Mouse (Mus musculus): ENCODE results near the gene Hps3. TPM values are rescaled to one million over a fixed set of nuclear protein-coding genes. Genes with fewer than 3 reads are reported as not detected.
"Not testable (repeated sequence)": the region's sequence is repeated elsewhere in the genome, so short reads cannot be mapped to it uniquely, and the experiment has no call there.

The Hps3 gene
- 27.1 and 37.0 TPM in 2 replicates for total RNA-seq (2017)

- peak; percentile 97 to 99 for ATAC-seq (replicated peaks in 1 of 2; ENCODE audit: insufficient read depth in 1 of 2, low FRiP score in 2 of 2, low TSS enrichment in 1 of 2, low read depth in 1 of 2, poor library complexity in 2 of 2, severe bottlenecking in 2 of 2)
Measured at GRCm38 (mm10) chr3:20034719-20035404, at the start of gene Hps3. TSS of gene Hps3 (minus strand) at chr3:20035315.

GRCm38 (mm10) chr3:20082161-20082560, 47.0 kb upstream of the Hps3 start:
- no peak for ATAC-seq (replicated peaks in 1 of 2; ENCODE audit: insufficient read depth in 1 of 2, low FRiP score in 2 of 2, low TSS enrichment in 1 of 2, low read depth in 1 of 2, poor library complexity in 2 of 2, severe bottlenecking in 2 of 2)

GRCm38 (mm10) chr3:20076145-20077053, 41.3 kb upstream of the Hps3 start:
- ATAC-seq (replicated peaks in 1 of 2; ENCODE audit: insufficient read depth in 1 of 2, low FRiP score in 2 of 2, low TSS enrichment in 1 of 2, low read depth in 1 of 2, poor library complexity in 2 of 2, severe bottlenecking in 2 of 2): peak; percentile 46 to 72; a peak in 3 of 4 replicates

- no peak for ATAC-seq (replicated peaks in 1 of 2; ENCODE audit: insufficient read depth in 1 of 2, low FRiP score in 2 of 2, low TSS enrichment in 1 of 2, low read depth in 1 of 2, poor library complexity in 2 of 2, severe bottlenecking in 2 of 2)
Measured at GRCm38 (mm10) chr3:20058197-20058541, 23.1 kb upstream of the Hps3 start.

GRCm38 (mm10) chr3:20057306-20058196, 22.4 kb upstream of the Hps3 start, which contains the start of gene Hltf:
TSS of gene Hltf (plus strand) at chr3:20057811.
- ATAC-seq (replicated peaks in 1 of 2; ENCODE audit: insufficient read depth in 1 of 2, low FRiP score in 2 of 2, low TSS enrichment in 1 of 2, low read depth in 1 of 2, poor library complexity in 2 of 2, severe bottlenecking in 2 of 2): peak; percentile 100

- not testable (repeated sequence) for ATAC-seq (replicated peaks in 1 of 2; ENCODE audit: insufficient read depth in 1 of 2, low FRiP score in 2 of 2, low TSS enrichment in 1 of 2, low read depth in 1 of 2, poor library complexity in 2 of 2, severe bottlenecking in 2 of 2)
Measured at GRCm38 (mm10) chr3:20044736-20045135, 9.6 kb upstream of the Hps3 start.

GRCm38 (mm10) chr3:20041461-20041860, 6.3 kb upstream of the Hps3 start:
- ATAC-seq (replicated peaks in 1 of 2; ENCODE audit: insufficient read depth in 1 of 2, low FRiP score in 2 of 2, low TSS enrichment in 1 of 2, low read depth in 1 of 2, poor library complexity in 2 of 2, severe bottlenecking in 2 of 2): not testable (repeated sequence)

GRCm38 (mm10) chr3:20036069-20036468, 954 bp upstream of the Hps3 start:
- ATAC-seq (replicated peaks in 1 of 2; ENCODE audit: insufficient read depth in 1 of 2, low FRiP score in 2 of 2, low TSS enrichment in 1 of 2, low read depth in 1 of 2, poor library complexity in 2 of 2, severe bottlenecking in 2 of 2): no peak

- peak in 1 of 2 experiments; percentile 19; a peak in 2 of 4 replicates for ATAC-seq (replicated peaks in 1 of 2; ENCODE audit: insufficient read depth in 1 of 2, low FRiP score in 2 of 2, low TSS enrichment in 1 of 2, low read depth in 1 of 2, poor library complexity in 2 of 2, severe bottlenecking in 2 of 2)
Measured at GRCm38 (mm10) chr3:20033761-20034718, 1.1 kb downstream of the Hps3 start.

GRCm38 (mm10) chr3:20030807-20031206, 4.3 kb downstream of the Hps3 start:
- no peak for ATAC-seq (replicated peaks in 1 of 2; ENCODE audit: insufficient read depth in 1 of 2, low FRiP score in 2 of 2, low TSS enrichment in 1 of 2, low read depth in 1 of 2, poor library complexity in 2 of 2, severe bottlenecking in 2 of 2)

GRCm38 (mm10) chr3:20028640-20029039, 6.5 kb downstream of the Hps3 start:
- ATAC-seq (replicated peaks in 1 of 2; ENCODE audit: insufficient read depth in 1 of 2, low FRiP score in 2 of 2, low TSS enrichment in 1 of 2, low read depth in 1 of 2, poor library complexity in 2 of 2, severe bottlenecking in 2 of 2): no peak

GRCm38 (mm10) chr3:20027788-20028187, 7.3 kb downstream of the Hps3 start:
- peak in 1 of 2 experiments; percentile 1; a peak in 1 of 4 replicates for ATAC-seq (replicated peaks in 1 of 2; ENCODE audit: insufficient read depth in 1 of 2, low FRiP score in 2 of 2, low TSS enrichment in 1 of 2, low read depth in 1 of 2, poor library complexity in 2 of 2, severe bottlenecking in 2 of 2)

GRCm38 (mm10) chr3:20026996-20027689, 8.0 kb downstream of the Hps3 start:
- ATAC-seq (replicated peaks in 1 of 2; ENCODE audit: insufficient read depth in 1 of 2, low FRiP score in 2 of 2, low TSS enrichment in 1 of 2, low read depth in 1 of 2, poor library complexity in 2 of 2, severe bottlenecking in 2 of 2): peak; percentile 97 to 99

GRCm38 (mm10) chr3:20026481-20026880, 8.6 kb downstream of the Hps3 start:
- ATAC-seq (replicated peaks in 1 of 2; ENCODE audit: insufficient read depth in 1 of 2, low FRiP score in 2 of 2, low TSS enrichment in 1 of 2, low read depth in 1 of 2, poor library complexity in 2 of 2, severe bottlenecking in 2 of 2): no peak

GRCm38 (mm10) chr3:20023832-20024231, 11.3 kb downstream of the Hps3 start:
- no peak for ATAC-seq (replicated peaks in 1 of 2; ENCODE audit: insufficient read depth in 1 of 2, low FRiP score in 2 of 2, low TSS enrichment in 1 of 2, low read depth in 1 of 2, poor library complexity in 2 of 2, severe bottlenecking in 2 of 2)

- no peak for ATAC-seq (replicated peaks in 1 of 2; ENCODE audit: insufficient read depth in 1 of 2, low FRiP score in 2 of 2, low TSS enrichment in 1 of 2, low read depth in 1 of 2, poor library complexity in 2 of 2, severe bottlenecking in 2 of 2)
Measured at GRCm38 (mm10) chr3:20018076-20018475, 17.0 kb downstream of the Hps3 start.
